Mouse (Mus musculus): Measurements from ENCODE around the gene Cmss1. TPM values are rescaled to one million over a fixed set of nuclear protein-coding genes. Genes with fewer than 3 reads are reported as not detected.
A peak's percentile ranks its signal among the peaks of the same experiment; 100 is the strongest.

The Cmss1 gene
- 10 to 100 TPM; 15.9 to 16.1 TPM for total RNA-seq (2021)
- long read RNA-seq, experiment 1, partial matches to known transcripts: 0 of 9 reads
- long read RNA-seq, experiment 1, other reads (novel, unspliced or antisense): 7 of 9 reads
- long read RNA-seq, experiment 2, transcript Cmss1-203 (2 exons, 529 nt): major isoform, 7 of 16 reads
- long read RNA-seq, experiment 2, partial matches to known transcripts: 2 of 16 reads
- long read RNA-seq, experiment 2, other reads (novel, unspliced or antisense): 5 of 16 reads

- DNase-seq (ENCODE audit: low spot score in 2 of 2): peak; percentile 77 to 80
Observed at GRCm38 (mm10) chr16:57606444-57607227, at the start of gene Cmss1. Gene Cmss1 (minus strand): TSS chr16:57606864.

GRCm38 (mm10) chr16:57649888-57650287 lies 43.2 kb upstream of the Cmss1 start:
- no peak for DNase-seq (ENCODE audit: low spot score in 2 of 2)

GRCm38 (mm10) chr16:57641346-57641885 lies 34.8 kb upstream of the Cmss1 start:
- no peak for DNase-seq (ENCODE audit: low spot score in 2 of 2)

GRCm38 (mm10) chr16:57634766-57635165 lies 28.1 kb upstream of the Cmss1 start:
- no peak for DNase-seq (ENCODE audit: low spot score in 2 of 2)

GRCm38 (mm10) chr16:57634191-57634590 lies 27.5 kb upstream of the Cmss1 start:
- peak; percentile 66 to 76 for DNase-seq (ENCODE audit: low spot score in 2 of 2)

- DNase-seq (ENCODE audit: low spot score in 2 of 2): peak; percentile 3 to 30
Observed at GRCm38 (mm10) chr16:57611768-57612167, 5.1 kb upstream of the Cmss1 start.

GRCm38 (mm10) chr16:57601031-57601430 lies 5.6 kb downstream of the Cmss1 start:
- DNase-seq (ENCODE audit: low spot score in 2 of 2): no peak

GRCm38 (mm10) chr16:57597295-57597957 lies 9.2 kb downstream of the Cmss1 start:
- no peak for DNase-seq (ENCODE audit: low spot score in 2 of 2)

- DNase-seq (ENCODE audit: low spot score in 2 of 2): peak; percentile 8 to 66
Observed at GRCm38 (mm10) chr16:57593422-57594157, 13.1 kb downstream of the Cmss1 start.

- no peak for DNase-seq (ENCODE audit: low spot score in 2 of 2)
Observed at GRCm38 (mm10) chr16:57585201-57585600, 21.5 kb downstream of the Cmss1 start.

- no peak for DNase-seq (ENCODE audit: low spot score in 2 of 2)
Observed at GRCm38 (mm10) chr16:57582008-57582407, 24.7 kb downstream of the Cmss1 start.

GRCm38 (mm10) chr16:57580041-57580440 lies 26.6 kb downstream of the Cmss1 start:
- DNase-seq (ENCODE audit: low spot score in 2 of 2): no peak

- no peak for DNase-seq (ENCODE audit: low spot score in 2 of 2)
Observed at GRCm38 (mm10) chr16:57577519-57577918, 29.1 kb downstream of the Cmss1 start.

- no peak for DNase-seq (ENCODE audit: low spot score in 2 of 2)
Observed at GRCm38 (mm10) chr16:57575764-57576388, 30.8 kb downstream of the Cmss1 start.

- no peak for DNase-seq (ENCODE audit: low spot score in 2 of 2)
Observed at GRCm38 (mm10) chr16:57573831-57574230, 32.8 kb downstream of the Cmss1 start.

GRCm38 (mm10) chr16:57570789-57571311 lies 35.8 kb downstream of the Cmss1 start:
- DNase-seq (ENCODE audit: low spot score in 2 of 2): no peak

GRCm38 (mm10) chr16:57568648-57569404 lies 37.8 kb downstream of the Cmss1 start:
- no peak for DNase-seq (ENCODE audit: low spot score in 2 of 2)

GRCm38 (mm10) chr16:57566215-57566614 lies 40.4 kb downstream of the Cmss1 start:
- no peak for DNase-seq (ENCODE audit: low spot score in 2 of 2)

GRCm38 (mm10) chr16:57564807-57565206 lies 41.9 kb downstream of the Cmss1 start:
- no peak for DNase-seq (ENCODE audit: low spot score in 2 of 2)

- DNase-seq (ENCODE audit: low spot score in 2 of 2): no peak
Observed at GRCm38 (mm10) chr16:57563453-57563852, 43.2 kb downstream of the Cmss1 start.

Measured in layer of hippocampus, postnatal 14 days (tissue).